23 mouse cellular contexts compared by ENCODE assay signal in genomic region chr6:149148436-149149229, GRCm38 (mm10). TPM values are rescaled to one million over a fixed set of nuclear protein-coding genes. Genes with fewer than 3 reads are reported as not detected.
DNase-seq lines count a peak whose midpoint lies in the region; ATAC-seq and TF ChIP-seq lines count a peak whose summit lies in the region.
"Had no signal": no experiment of that assay in that cellular context is flagged by ENCODE, and none has a peak within 500 bp of the region (broad histone marks: within the 10 kb centered on the region; RNA-seq: fewer than 3 reads in every experiment).

No protein-coding gene starts in this region.

- TF ChIP-seq EP300 in stomach, postnatal 0 days (optimal IDR thresholded peaks at IDR 0.05): no peak

- H3K27me3 ChIP-seq in stomach, postnatal 0 days (ENCODE audit: control insufficient read depth, insufficient read depth, low read length): no peaks in the 10 kb centered on the region
- H3K27me3 ChIP-seq: embryonic facial prominence, embryonic 15.5 days; limb, embryonic 13.5 days; neural tube, embryonic 13.5 days had no signal

- H3K9me3 ChIP-seq in stomach, postnatal 0 days (ENCODE audit: control insufficient read depth, low read length): no peaks in the 10 kb centered on the region
- H3K9me3 ChIP-seq: embryonic facial prominence, embryonic 15.5 days; limb, embryonic 13.5 days; neural tube, embryonic 13.5 days had no signal

- intact Hi-C loops in gastrocnemius, postnatal 36 days (cut with DNase I): no loop called here

- no peak overlapping the region for H3K4me2 ChIP-seq in stomach, postnatal 0 days (replicated peaks; ENCODE audit: low read depth)
- H3K4me2 ChIP-seq: embryonic facial prominence, embryonic 15.5 days; hindbrain, embryonic 14.5 days; limb, embryonic 13.5 days; neural tube, embryonic 13.5 days had no signal

- peak overlapping the region; percentile 67 for H3K27ac ChIP-seq in stomach, postnatal 0 days (replicated peaks)
- H3K27ac ChIP-seq: embryonic facial prominence, embryonic 15.5 days; heart, adult 2 months; hindbrain, embryonic 14.5 days; layer of hippocampus, adult 2 months; limb, embryonic 13.5 days; neural tube, embryonic 13.5 days had no signal

- peaks cover 2% of the 10 kb centered on the region; the same call in 1 of the 2 replicates for H3K36me3 ChIP-seq in stomach, postnatal 0 days (ENCODE audit: control insufficient read depth, insufficient read depth, low read length)

- peak; percentile 18 for DNase-seq in lung, postnatal 25 days (ENCODE audit: low spot score)
- no peak for DNase-seq in lung, adult 2 months
- DNase-seq in kidney, adult 18-20 months: peak; percentile 40
- peak; percentile 63 for DNase-seq in kidney, postnatal 14 days
- DNase-seq in stomach, postnatal 0 days (ENCODE audit: low spot score): peak; percentile 68
- DNase-seq in gastrocnemius, postnatal 36 days: no peak
- DNase-seq in thymus, postnatal 0 days (ENCODE audit: low spot score): no peak
- DNase-seq: adrenal gland, adult 8-10 months; B cell, adult 2 months; cerebellum, adult 9-10 months; heart, adult 2 months; liver, postnatal 0 days had no signal

- peak; percentile 97 for ATAC-seq in stomach, postnatal 0 days (ENCODE audit: low FRiP score, low TSS enrichment)
- ATAC-seq in inflammation-experienced regulatory T-cells, adult 6 months: no peak
- ATAC-seq: liver, postnatal 0 days had no signal

- no peak for TF ChIP-seq POLR2A in lung, adult 2 months (IDR thresholded peaks at IDR 0.05; ENCODE audit: borderline replicate concordance, extremely low read depth, low read depth, low read length)

- no peak overlapping the region for H3K4me3 ChIP-seq in lung, adult 2 months (replicated peaks; ENCODE audit: extremely low read depth, low read depth, low read length)
- H3K4me3 ChIP-seq in stomach, postnatal 0 days (ENCODE audit: low read depth, low read length): no peak overlapping the region
- H3K4me3 ChIP-seq: embryonic facial prominence, embryonic 15.5 days; heart, adult 2 months; layer of hippocampus, adult 2 months; limb, embryonic 13.5 days; neural tube, embryonic 13.5 days had no signal

- no peak for TF ChIP-seq CTCF in lung, adult 2 months (IDR thresholded peaks at IDR 0.05; ENCODE audit: insufficient read depth, low read length)
- peak; percentile 15; the same call in 1 of the 2 replicates for TF ChIP-seq CTCF in stomach, postnatal 0 days (IDR thresholded peaks at IDR 0.05; ENCODE audit: low read depth)

- WGBS in lung, adult 2 months: 55% methylated on average over 7 of the region's 7 CpGs
- WGBS in stomach, postnatal 0 days: 48% methylated on average over 7 of the region's 7 CpGs

- H3K9ac ChIP-seq in stomach, postnatal 0 days (ENCODE audit: low read length): no peak overlapping the region
- H3K9ac ChIP-seq: embryonic facial prominence, embryonic 15.5 days; hindbrain, embryonic 14.5 days; limb, embryonic 13.5 days; liver, postnatal 0 days; neural tube, embryonic 13.5 days had no signal

- peaks cover 2% of the 10 kb centered on the region for H3K4me1 ChIP-seq in lung, adult 2 months (ENCODE audit: control insufficient read depth, insufficient read depth, low read length)
- H3K4me1 ChIP-seq in stomach, postnatal 0 days (replicated peaks; ENCODE audit: control insufficient read depth, insufficient read depth): no peaks in the 10 kb centered on the region
- H3K4me1 ChIP-seq: embryonic facial prominence, embryonic 15.5 days; limb, embryonic 13.5 days; neural tube, embryonic 13.5 days had no signal

RNA-seq across cellular contexts. Expression of gene Etfbkmt, which starts 9.0 kb away (rescaled TPM):
- 11.8 and 16.3 TPM in 2 replicates for polyA plus RNA-seq in lung, adult 2 months (2012; rRNA removed)
- polyA plus RNA-seq in stomach, postnatal 0 days (2015; fragmentation: Nextera tagmentation; extraction: Ambion mirVana): 12.6 and 12.9 TPM in 2 replicates
- 10 to 100 TPM in 1 of 2 experiments, 1 to 10 TPM in 1; 9.6 to 14.6 TPM for total RNA-seq in gastrocnemius, postnatal 36 days (2021)
- polyA plus RNA-seq in thymus, postnatal 0 days (2015; fragmentation: Nextera tagmentation; extraction: Ambion mirVana): 12.2 and 13.3 TPM in 2 replicates
- 10 to 100 TPM; 42.0 to 73.9 (median 68.8) TPM for polyA plus RNA-seq in inflammation-experienced regulatory T-cells, adult 6 months (2017; shearing (Covaris generic))

RNA-seq across cellular contexts. Expression of gene Gm10203, which starts 18.7 kb away (rescaled TPM):
- not detected in 2 replicates for polyA plus RNA-seq in lung, adult 2 months (2012; rRNA removed)
- polyA plus RNA-seq in stomach, postnatal 0 days (2015; fragmentation: Nextera tagmentation; extraction: Ambion mirVana): not detected in 2 replicates
- not detected for total RNA-seq in gastrocnemius, postnatal 36 days (2021)
- not detected in 2 replicates for polyA plus RNA-seq in thymus, postnatal 0 days (2015; fragmentation: Nextera tagmentation; extraction: Ambion mirVana)
- polyA plus RNA-seq in inflammation-experienced regulatory T-cells, adult 6 months (2017; shearing (Covaris generic)): not detected
- total RNA-seq: adrenal gland, adult 8-10 months; heart, adult 2 months; layer of hippocampus, adult 2 months; left cerebral cortex, adult 8-10 months; megakaryocyte, adult 5-6 weeks had no signal
- polyA plus RNA-seq: embryonic facial prominence, embryonic 15.5 days; forebrain, embryonic 11.5 days; heart, adult 2 months; heart, postnatal 0 days; hindbrain, embryonic 14.5 days; limb, embryonic 13.5 days; liver, postnatal 0 days; neural tube, embryonic 13.5 days; urinary bladder, adult 2 months had no signal

RNA-seq across cellular contexts. Expression of gene Amn1, which starts 39.9 kb away (rescaled TPM):
- polyA plus RNA-seq in lung, adult 2 months (2012; rRNA removed): 9.9 and 10.7 TPM in 2 replicates
- polyA plus RNA-seq in stomach, postnatal 0 days (2015; fragmentation: Nextera tagmentation; extraction: Ambion mirVana): 20.1 and 20.2 TPM in 2 replicates
- 10 to 100 TPM in 1 of 2 experiments, 1 to 10 TPM in 1; 9.6 to 10.2 TPM for total RNA-seq in gastrocnemius, postnatal 36 days (2021)
- 23.8 and 26.7 TPM in 2 replicates for polyA plus RNA-seq in thymus, postnatal 0 days (2015; fragmentation: Nextera tagmentation; extraction: Ambion mirVana)
- polyA plus RNA-seq in inflammation-experienced regulatory T-cells, adult 6 months (2017; shearing (Covaris generic)): 10 to 100 TPM; 24.8 to 29.4 (median 25.4) TPM

RNA-seq across cellular contexts. Expression of gene Dennd5b, which starts 47.2 kb away (rescaled TPM):
- 4.8 and 10.8 TPM in 2 replicates for polyA plus RNA-seq in lung, adult 2 months (2012; rRNA removed)
- 1.7 and 2.0 TPM in 2 replicates for polyA plus RNA-seq in stomach, postnatal 0 days (2015; fragmentation: Nextera tagmentation; extraction: Ambion mirVana)
- total RNA-seq in gastrocnemius, postnatal 36 days (2021): 1 to 10 TPM; 4.7 to 5.1 TPM
- polyA plus RNA-seq in thymus, postnatal 0 days (2015; fragmentation: Nextera tagmentation; extraction: Ambion mirVana): 1.3 and 1.8 TPM in 2 replicates
- polyA plus RNA-seq in inflammation-experienced regulatory T-cells, adult 6 months (2017; shearing (Covaris generic)): under 1 TPM; 0.23 to 0.66 (median 0.57) TPM

Comparison
In these comparisons a context has a peak if more than half of its experiments do, and no peak if none do; other contexts are left out.
1. DNase-seq: peak in lung, postnatal 25 days (single experiment), kidney, adult 18-20 months (single experiment), kidney, postnatal 14 days (single experiment) and stomach, postnatal 0 days (single experiment); none in lung, adult 2 months (single experiment), gastrocnemius, postnatal 36 days (0 of 2) and thymus, postnatal 0 days (single experiment).